ENCODE assay signal across 20 mouse cellular contexts in genomic region chr4:88117942-88118341, GRCm38 (mm10). TPM values are rescaled to one million over a fixed set of nuclear protein-coding genes. Genes with fewer than 3 reads are reported as not detected.
A peak's percentile ranks its signal among the peaks of the same experiment; 100 is the strongest.
DNase-seq lines count a peak whose midpoint lies in the region; ATAC-seq lines count a peak whose summit lies in the region.
"Had no signal": no experiment of that assay in that cellular context is flagged by ENCODE, and none has a peak within 500 bp of the region (broad histone marks: within the 10 kb centered on the region; RNA-seq: fewer than 3 reads in every experiment).

No protein-coding gene starts in this region.

- intact Hi-C loops in gastrocnemius, postnatal 36 days (cut with DNase I): no loop called here

- no peak overlapping the region for H3K4me3 ChIP-seq in heart, embryonic 10.5 days
- H3K4me3 ChIP-seq: embryonic facial prominence, embryonic 15.5 days; erythroblast, embryonic 14.5 days; forebrain, embryonic 15.5 days; heart, embryonic 13.5 days; hindbrain, embryonic 15.5 days had no signal

- no peaks in the 10 kb centered on the region for H3K36me3 ChIP-seq in heart, embryonic 10.5 days
- H3K36me3 ChIP-seq: embryonic facial prominence, embryonic 15.5 days; forebrain, embryonic 15.5 days; heart, embryonic 13.5 days; hindbrain, embryonic 15.5 days had no signal

- H3K4me1 ChIP-seq in heart, embryonic 10.5 days: no peaks in the 10 kb centered on the region
- H3K4me1 ChIP-seq: embryonic facial prominence, embryonic 15.5 days; forebrain, embryonic 15.5 days; heart, embryonic 13.5 days; hindbrain, embryonic 15.5 days had no signal

- no peaks in the 10 kb centered on the region for H3K27me3 ChIP-seq in heart, embryonic 10.5 days (ENCODE audit: insufficient read depth, poor library complexity, severe bottlenecking)
- H3K27me3 ChIP-seq: embryonic facial prominence, embryonic 15.5 days; forebrain, embryonic 15.5 days; heart, embryonic 13.5 days; hindbrain, embryonic 15.5 days; Patski had no signal

- DNase-seq in frontal cortex, postnatal 25 days (ENCODE audit: low spot score in 2 of 2): no peak
- peak; percentile 14 for DNase-seq in 3T3-L1 (ENCODE audit: low read depth, low spot score)
- no peak for DNase-seq in gastrocnemius, postnatal 36 days
- DNase-seq in heart, embryonic 10.5 days (ENCODE audit: low spot score): no peak
- DNase-seq: adrenal gland, postnatal 14 days; cerebellum, adult 8-10 months; cerebellum, postnatal 14 days; embryo, embryonic 11 days; gastrocnemius, postnatal 14 days; heart, postnatal 36 days had no signal

- no peak overlapping the region for H3K27ac ChIP-seq in heart, embryonic 10.5 days
- H3K27ac ChIP-seq: embryonic facial prominence, embryonic 15.5 days; forebrain, embryonic 15.5 days; heart, embryonic 13.5 days; hindbrain, embryonic 15.5 days had no signal

- no peaks in the 10 kb centered on the region for H3K9me3 ChIP-seq in heart, embryonic 10.5 days
- H3K9me3 ChIP-seq: embryonic facial prominence, embryonic 15.5 days; forebrain, embryonic 15.5 days; heart, embryonic 13.5 days; hindbrain, embryonic 15.5 days had no signal

- ATAC-seq in frontal cortex, adult (ENCODE audit: low TSS enrichment): peak; percentile 50; the same call in 1 of the 2 replicates
- 0 out of 2 replicates have a peak, but pooled peaks have one; percentile 55 for ATAC-seq in erythroid progenitor cell, adult 5-6 weeks (replicated peaks; ENCODE audit: low FRiP score, poor library complexity, severe bottlenecking)
- ATAC-seq in megakaryocyte-erythroid progenitor cell, adult 5-6 weeks (replicated peaks; ENCODE audit: low FRiP score, low TSS enrichment, poor library complexity, severe bottlenecking): peak; percentile 45
- ATAC-seq: activated CD4-positive, CD25-positive, alpha-beta regulatory T cell, adult 4 months; forebrain, embryonic 15.5 days; Patski had no signal

RNA-seq across cellular contexts. Expression of gene Focad, which starts 23.5 kb away (rescaled TPM):
- 4.0 and 13.4 TPM in 2 replicates for total RNA-seq in erythroid progenitor cell, adult 5-6 weeks (2015; ENCODE audit: low replicate concordance)
- total RNA-seq in erythroid progenitor cell, adult 5-6 weeks (2017; ENCODE audit: low replicate concordance): 3.7 and 5.4 TPM in 2 replicates
- total RNA-seq in megakaryocyte-erythroid progenitor cell, adult 5-6 weeks (2014; fragmentation: Nextera tagmentation): 38.5 and 50.7 TPM in 2 replicates
- total RNA-seq in megakaryocyte-erythroid progenitor cell, adult 5-6 weeks (2017): 24.8 and 34.5 TPM in 2 replicates
- total RNA-seq in gastrocnemius, postnatal 36 days (2021): 10 to 100 TPM in 1 of 2 experiments, 1 to 10 TPM in 1; 8.5 to 10.9 TPM
- 14.8 and 17.0 TPM in 2 replicates for polyA plus RNA-seq in heart, embryonic 10.5 days (2016; fragmentation: Nextera tagmentation; extraction: Ambion mirVana)
